Mouse (Mus musculus) kidney, embryonic 14.5 days (tissue): ENCODE measurements around the gene Zfp385b. TPM values are rescaled to one million over a fixed set of nuclear protein-coding genes. Genes with fewer than 3 reads are reported as not detected.

Experiments
- ATAC-seq: fragments of 200-750 bp; cut with Nextera tagmentation; 2 replicates; pipeline ENCODE4 v1.8.0; 2017; ENCODE audit warnings: moderate number of reproducible peaks, mild to moderate bottlenecking, moderate TSS enrichment, moderate library complexity; ENCODE audit not compliant: low FRiP score, low TSS enrichment
- H3K27ac ChIP-seq: fragments of 300-500 bp; sonication (generic); 2 replicates; pipeline ENCODE4 v1.5.1; 2014; ENCODE audit warnings: low read depth, mild to moderate bottlenecking, low read length, moderate library complexity, mixed read lengths
- H3K27me3 ChIP-seq: fragments of 300-500 bp; sonication (generic); 2 replicates; pipeline ENCODE4 v1.6.1; 2014; ENCODE audit warnings: mild to moderate bottlenecking, low read length; ENCODE audit not compliant: control insufficient read depth, insufficient read depth
- H3K36me3 ChIP-seq: fragments of 300-500 bp; sonication (generic); 2 replicates; pipeline ENCODE4 v1.6.1; 2014; ENCODE audit warnings: low read length, mixed read lengths; ENCODE audit not compliant: control insufficient read depth, insufficient read depth
- H3K4me1 ChIP-seq: fragments of 300-500 bp; sonication (generic); 2 replicates; pipeline ENCODE4 v1.6.1; 2014; ENCODE audit warnings: low read length, mixed read lengths; ENCODE audit not compliant: control insufficient read depth, insufficient read depth
- H3K4me2 ChIP-seq: fragments of 300-500 bp; sonication (generic); replicated peaks from 2 replicates; pipeline ENCODE4 v1.6.1; 2014; ENCODE audit warnings: low read depth, mild to moderate bottlenecking, low read length
- H3K4me3 ChIP-seq: fragments of 300-500 bp; sonication (generic); 2 replicates; pipeline ENCODE4 v1.5.1; 2014; ENCODE audit warnings: mild to moderate bottlenecking, low read length
- H3K9ac ChIP-seq: fragments of 300-500 bp; sonication (generic); 2 replicates; pipeline ENCODE4 v1.6.1; 2014; ENCODE audit warnings: low read depth, mild to moderate bottlenecking, low read length, moderate library complexity
- H3K9me3 ChIP-seq: fragments of 300-500 bp; sonication (generic); 2 replicates; pipeline ENCODE4 v1.6.1; 2016; ENCODE audit warnings: low read length; ENCODE audit not compliant: control insufficient read depth
- WGBS: fragments of 180-500 bp; shearing (Covaris S2); extraction: QIAGEN DNeasy Blood & Tissue Kit; methylation state at CpG from one replicate; pipeline ENCODE4 v1.1.7; 2014; 5-methylcytosine and 5-hydroxymethylcytosine counted together
- polyA plus RNA-seq: library from polyadenylated mRNA; unstranded; fragments of >200 nt; fragmentation: Nextera tagmentation; extraction: Ambion mirVana; gene quantifications from 2 replicates; pipeline ENCODE4 v1.2.1, GENCODE M21; 2014

The Zfp385b gene
- polyA plus RNA-seq, 1 experiment from 2014 or later: 7.1 TPM

GRCm38 (mm10) chr2:77477536-77477935 is 341.9 kb downstream of the Zfp385b start:
- H3K9me3 ChIP-seq: 0 out of 2 replicates have a peak, but pooled peaks cover 2% of the 10 kb centered on the region
- no peaks in the 10 kb centered on the region for H3K4me1 ChIP-seq
- no peaks in the 10 kb centered on the region for H3K36me3 ChIP-seq
- no peak overlapping the region for H3K9ac ChIP-seq
- ATAC-seq: no peak
- 57% methylated on average over 10 of the region's 10 CpGs for WGBS
- H3K4me3 ChIP-seq: no peak overlapping the region
- H3K27me3 ChIP-seq: no peaks in the 10 kb centered on the region
- no peak overlapping the region for H3K27ac ChIP-seq
- H3K4me2 ChIP-seq: no peak overlapping the region

- ATAC-seq: no peak
- no peak overlapping the region for H3K4me3 ChIP-seq
- no peaks in the 10 kb centered on the region for H3K4me1 ChIP-seq
- H3K9me3 ChIP-seq: 0 out of 2 replicates have a peak, but pooled peaks cover 2% of the 10 kb centered on the region
- H3K27ac ChIP-seq: no peak overlapping the region
- H3K27me3 ChIP-seq: no peaks in the 10 kb centered on the region
- no peaks in the 10 kb centered on the region for H3K36me3 ChIP-seq
- H3K9ac ChIP-seq: no peak overlapping the region
- WGBS: 63% methylated on average over 8 of the region's 8 CpGs
- no peak overlapping the region for H3K4me2 ChIP-seq
Measured at GRCm38 (mm10) chr2:77476444-77476843, 343.0 kb downstream of the Zfp385b start.

- whole genome bisulfite sequencing: 86% methylated on average over 11 of the region's 11 CpGs
- Histone ChIP-seq H3K9me3 (0 out of 2 replicates have a peak, but pooled peaks cover 2% of the 10 kb centered on the region), H3K36me3 (no peaks in the 10 kb centered on the region), H3K27me3 (no peaks in the 10 kb centered on the region), H3K4me3 (no peak overlapping the region), H3K27ac (no peak overlapping the region), H3K9ac (no peak overlapping the region), H3K4me1 (no peaks in the 10 kb centered on the region), H3K4me2 (no peak overlapping the region)
- ATAC-seq: no peak
Measured at GRCm38 (mm10) chr2:77472254-77472837, 347.1 kb downstream of the Zfp385b start.

- ATAC-seq: no peak
- Histone ChIP-seq H3K27me3 (no peaks in the 10 kb centered on the region), H3K27ac (no peak overlapping the region), H3K36me3 (no peaks in the 10 kb centered on the region), H3K4me1 (no peaks in the 10 kb centered on the region), H3K4me3 (no peak overlapping the region), H3K4me2 (no peak overlapping the region), H3K9ac (no peak overlapping the region), H3K9me3 (0 out of 2 replicates have a peak, but pooled peaks cover 2% of the 10 kb centered on the region)
- WGBS: 47% methylated on average over 7 of the region's 7 CpGs
Measured at GRCm38 (mm10) chr2:77470716-77471115, 348.7 kb downstream of the Zfp385b start.

- WGBS: 86% methylated on average over 10 of the region's 10 CpGs
- Histone ChIP-seq H3K27me3 (no peaks in the 10 kb centered on the region), H3K27ac (no peak overlapping the region)
Measured at GRCm38 (mm10) chr2:77461413-77461812, 358.0 kb downstream of the Zfp385b start.

GRCm38 (mm10) chr2:77460011-77460410 is 359.4 kb downstream of the Zfp385b start:
- no peak for ATAC-seq
- H3K27ac ChIP-seq: no peak overlapping the region
- H3K4me3 ChIP-seq: no peak overlapping the region
- H3K27me3 ChIP-seq: no peaks in the 10 kb centered on the region
- no peak overlapping the region for H3K4me2 ChIP-seq
- no peak overlapping the region for H3K9ac ChIP-seq
- H3K4me1 ChIP-seq: no peaks in the 10 kb centered on the region
- H3K9me3 ChIP-seq: no peaks in the 10 kb centered on the region
- no peaks in the 10 kb centered on the region for H3K36me3 ChIP-seq
- 81% methylated on average over 6 of the region's 6 CpGs for WGBS

More at GRCm38 (mm10) chr2:77461413-77461812, 358.0 kb downstream of the Zfp385b start:
- H3K4me1 ChIP-seq: no peaks in the 10 kb centered on the region
- H3K9me3 ChIP-seq: no peaks in the 10 kb centered on the region
- no peak overlapping the region for H3K9ac ChIP-seq
- no peak for ATAC-seq
- H3K4me3 ChIP-seq: no peak overlapping the region
- no peaks in the 10 kb centered on the region for H3K36me3 ChIP-seq
- H3K4me2 ChIP-seq: no peak overlapping the region

- H3K27ac ChIP-seq: no peak overlapping the region
- no peak overlapping the region for H3K9ac ChIP-seq
- H3K4me2 ChIP-seq: no peak overlapping the region
- no peak overlapping the region for H3K4me3 ChIP-seq
- no peaks in the 10 kb centered on the region for H3K27me3 ChIP-seq
- 93% methylated on average over 6 of the region's 6 CpGs for WGBS
- H3K4me1 ChIP-seq: no peaks in the 10 kb centered on the region
- no peak for ATAC-seq
- no peaks in the 10 kb centered on the region for H3K36me3 ChIP-seq
- H3K9me3 ChIP-seq: no peaks in the 10 kb centered on the region
Measured at GRCm38 (mm10) chr2:77458431-77458830, 361.0 kb downstream of the Zfp385b start.

- Histone ChIP-seq H3K4me2 (no peak overlapping the region), H3K36me3 (no peaks in the 10 kb centered on the region), H3K27ac (peak overlapping the region; percentile 20; the same call in 1 of the 2 replicates), H3K9ac (no peak overlapping the region), H3K4me1 (no peaks in the 10 kb centered on the region), H3K4me3 (no peak overlapping the region), H3K27me3 (no peaks in the 10 kb centered on the region), H3K9me3 (no peaks in the 10 kb centered on the region)
- peak; percentile 82; the same call in 1 of the 2 replicates for ATAC-seq
- WGBS: 57% methylated on average over 1 of the region's 1 CpGs
Measured at GRCm38 (mm10) chr2:77457120-77457519, 362.3 kb downstream of the Zfp385b start.

GRCm38 (mm10) chr2:77456602-77457001 is 362.8 kb downstream of the Zfp385b start:
- peak; percentile 80 for ATAC-seq
- no peaks in the 10 kb centered on the region for H3K36me3 ChIP-seq
- no peaks in the 10 kb centered on the region for H3K27me3 ChIP-seq
- H3K4me1 ChIP-seq: no peaks in the 10 kb centered on the region
- no peak overlapping the region for H3K4me2 ChIP-seq
- no peaks in the 10 kb centered on the region for H3K9me3 ChIP-seq
- H3K9ac ChIP-seq: no peak overlapping the region
- no peak overlapping the region for H3K4me3 ChIP-seq
- H3K27ac ChIP-seq: peak overlapping the region; percentile 20; the same call in 1 of the 2 replicates
- WGBS: 42% methylated on average over 4 of the region's 4 CpGs
